Mouse (Mus musculus): Measurements from ENCODE around the gene Fgfr2. TPM values are rescaled to one million over a fixed set of nuclear protein-coding genes. Genes with fewer than 3 reads are reported as not detected.

Gene Fgfr2
- polyA plus RNA-seq, 1 experiment from 2014 or later: 93.4 TPM

DNA sequence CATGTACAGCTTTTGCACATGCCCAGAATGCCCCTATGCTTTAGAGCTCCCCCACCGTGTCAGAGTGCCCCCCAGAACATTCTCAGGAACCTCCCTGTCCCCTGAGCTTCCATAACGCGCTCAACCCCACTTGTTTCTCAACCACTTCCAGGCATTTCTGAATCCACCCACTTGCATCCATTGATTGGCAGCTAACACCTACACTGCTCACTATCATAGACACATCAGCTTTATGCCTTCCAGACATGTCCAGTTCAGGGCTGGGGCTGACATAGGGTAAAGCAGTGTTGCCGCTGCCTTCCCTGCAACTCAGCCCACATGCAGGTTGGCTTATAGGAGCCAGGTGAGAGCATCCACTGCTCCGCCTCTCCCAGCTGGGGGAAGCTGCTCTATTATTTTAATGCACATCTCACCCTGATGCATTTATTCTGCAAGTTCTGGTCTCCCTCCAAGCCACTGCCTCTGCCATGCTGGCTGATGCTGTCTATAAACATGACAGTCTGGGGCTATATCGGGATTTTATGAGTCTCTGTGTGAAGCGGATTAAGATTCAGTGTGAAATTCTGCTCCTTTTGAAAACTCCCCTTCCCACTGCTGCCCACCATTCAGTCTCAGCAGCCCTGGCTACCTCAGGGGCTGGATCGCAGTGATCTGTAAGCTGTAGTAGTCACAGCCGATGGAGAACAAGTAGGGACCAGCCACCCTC lies 914.1 kb downstream of the Fgfr2 start:
- no peak overlapping the region for H3K9ac ChIP-seq (ENCODE audit: low read length)
- H3K4me1 ChIP-seq (ENCODE audit: control insufficient read depth, insufficient read depth, low read length): peaks cover under 1% of the 10 kb centered on the region; the same call in 1 of the 2 replicates
- no peak overlapping the region for H3K4me2 ChIP-seq (ENCODE audit: low read depth, low read length)
- H3K27ac ChIP-seq (ENCODE audit: low read length): no peak overlapping the region
- 79% methylated on average over 9 of the region's 9 CpGs for WGBS
- H3K4me3 ChIP-seq (replicated peaks; ENCODE audit: low read length): no peak overlapping the region
- H3K36me3 ChIP-seq (ENCODE audit: control insufficient read depth, insufficient read depth, low read length): no peaks in the 10 kb centered on the region
- ATAC-seq (ENCODE audit: insufficient read depth, low FRiP score): no peak
- no peaks in the 10 kb centered on the region for H3K9me3 ChIP-seq (replicated peaks; ENCODE audit: control insufficient read depth, low read length)
- no peaks in the 10 kb centered on the region for H3K27me3 ChIP-seq (ENCODE audit: control insufficient read depth, insufficient read depth, low read length)

DNA sequence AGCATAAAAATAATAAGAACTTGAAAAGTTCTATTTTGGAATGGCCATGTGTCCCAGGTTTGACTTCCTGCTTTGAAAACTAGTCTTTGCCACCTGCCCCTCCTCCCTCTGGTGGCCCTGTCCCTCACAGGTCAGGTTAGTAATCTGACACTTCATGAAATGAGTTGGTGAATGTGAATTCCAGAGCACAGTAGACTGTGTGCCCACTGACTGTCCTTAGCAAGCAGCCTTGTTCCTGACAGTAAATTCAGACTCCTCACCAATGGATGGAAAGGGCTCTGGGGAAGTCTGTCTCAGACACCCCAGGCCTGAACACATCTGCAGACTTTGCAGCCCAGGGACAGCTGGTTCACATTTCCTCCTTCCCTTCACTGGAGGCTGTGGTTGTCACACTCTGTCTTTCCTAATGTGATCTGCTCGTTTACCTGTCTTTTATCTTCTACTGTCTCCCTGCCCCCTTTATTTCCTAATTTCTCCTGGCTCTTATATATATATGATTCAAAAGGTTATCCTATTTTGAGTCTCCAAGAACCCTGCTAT lies 919.0 kb downstream of the Fgfr2 start:
- no peak for ATAC-seq (ENCODE audit: insufficient read depth, low FRiP score)
- 10% methylated on average over 1 of the region's 1 CpGs for WGBS
- Histone ChIP-seq H3K4me3 (replicated peaks; ENCODE audit: low read length) (no peak overlapping the region), H3K27me3 (ENCODE audit: control insufficient read depth, insufficient read depth, low read length) (no peaks in the 10 kb centered on the region), H3K36me3 (ENCODE audit: control insufficient read depth, insufficient read depth, low read length) (no peaks in the 10 kb centered on the region), H3K9me3 (replicated peaks; ENCODE audit: control insufficient read depth, low read length) (no peaks in the 10 kb centered on the region), H3K27ac (ENCODE audit: low read length) (no peak overlapping the region), H3K9ac (ENCODE audit: low read length) (no peak overlapping the region), H3K4me2 (ENCODE audit: low read depth, low read length) (no peak overlapping the region), H3K4me1 (ENCODE audit: control insufficient read depth, insufficient read depth, low read length) (peaks cover 3% of the 10 kb centered on the region; the same call in 1 of the 2 replicates)

DNA sequence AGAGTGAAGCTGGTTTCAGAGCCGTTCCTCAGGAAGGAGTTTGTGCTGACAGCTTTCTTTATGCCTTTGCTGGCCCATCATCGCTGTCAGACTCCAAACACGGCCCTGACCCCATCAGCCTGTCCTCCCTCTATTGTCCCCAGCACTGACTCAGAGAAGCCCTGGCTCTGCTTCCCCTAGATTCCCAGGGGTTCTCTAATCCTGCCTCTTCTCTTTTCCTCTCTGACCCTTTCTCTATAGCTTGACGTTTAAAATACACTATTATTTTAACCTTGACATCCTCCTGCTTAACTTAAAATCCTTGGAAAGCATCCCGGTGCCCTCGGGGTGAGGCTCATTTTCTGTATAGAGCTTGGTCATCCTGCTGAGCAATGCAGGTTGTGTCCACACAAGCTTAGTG lies 923.5 kb downstream of the Fgfr2 start:
- no peak for ATAC-seq (ENCODE audit: insufficient read depth, low FRiP score)
- Histone ChIP-seq H3K4me2 (ENCODE audit: low read depth, low read length) (no peak overlapping the region), H3K27ac (ENCODE audit: low read length) (no peak overlapping the region), H3K9me3 (replicated peaks; ENCODE audit: control insufficient read depth, low read length) (no peaks in the 10 kb centered on the region), H3K36me3 (ENCODE audit: control insufficient read depth, insufficient read depth, low read length) (no peaks in the 10 kb centered on the region), H3K4me1 (ENCODE audit: control insufficient read depth, insufficient read depth, low read length) (peaks cover 3% of the 10 kb centered on the region; the same call in 1 of the 2 replicates), H3K4me3 (replicated peaks; ENCODE audit: low read length) (no peak overlapping the region), H3K27me3 (ENCODE audit: control insufficient read depth, insufficient read depth, low read length) (no peaks in the 10 kb centered on the region), H3K9ac (ENCODE audit: low read length) (no peak overlapping the region)
- 30% methylated on average over 6 of the region's 6 CpGs for WGBS

DNA sequence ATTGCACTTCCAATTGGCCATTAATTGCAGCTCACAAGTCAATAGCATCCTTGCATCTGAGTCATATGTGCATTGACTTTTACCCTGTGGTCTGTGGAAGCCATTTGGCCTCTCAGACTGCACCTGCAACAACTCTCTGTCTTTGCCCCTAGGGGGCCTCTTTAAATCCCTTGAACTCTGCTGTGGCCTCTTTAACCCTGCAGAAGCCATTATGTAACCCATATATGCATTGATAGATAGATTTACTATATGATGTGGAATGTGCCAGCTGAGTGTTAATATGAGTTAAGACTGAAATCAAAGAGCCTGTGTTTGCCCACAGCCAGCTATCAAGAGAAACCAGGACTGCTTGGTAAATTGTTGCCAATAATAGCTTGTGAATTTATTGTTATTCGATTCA lies 924.3 kb downstream of the Fgfr2 start:
- Histone ChIP-seq H3K27me3 (ENCODE audit: control insufficient read depth, insufficient read depth, low read length) (no peaks in the 10 kb centered on the region), H3K36me3 (ENCODE audit: control insufficient read depth, insufficient read depth, low read length) (no peaks in the 10 kb centered on the region), H3K27ac (ENCODE audit: low read length) (no peak overlapping the region), H3K4me1 (ENCODE audit: control insufficient read depth, insufficient read depth, low read length) (no peaks in the 10 kb centered on the region), H3K9me3 (replicated peaks; ENCODE audit: control insufficient read depth, low read length) (no peaks in the 10 kb centered on the region), H3K4me2 (ENCODE audit: low read depth, low read length) (no peak overlapping the region), H3K9ac (ENCODE audit: low read length) (no peak overlapping the region), H3K4me3 (replicated peaks; ENCODE audit: low read length) (no peak overlapping the region)
- WGBS: 94% methylated on average over 1 of the region's 1 CpGs
- ATAC-seq (ENCODE audit: insufficient read depth, low FRiP score): no peak

DNA sequence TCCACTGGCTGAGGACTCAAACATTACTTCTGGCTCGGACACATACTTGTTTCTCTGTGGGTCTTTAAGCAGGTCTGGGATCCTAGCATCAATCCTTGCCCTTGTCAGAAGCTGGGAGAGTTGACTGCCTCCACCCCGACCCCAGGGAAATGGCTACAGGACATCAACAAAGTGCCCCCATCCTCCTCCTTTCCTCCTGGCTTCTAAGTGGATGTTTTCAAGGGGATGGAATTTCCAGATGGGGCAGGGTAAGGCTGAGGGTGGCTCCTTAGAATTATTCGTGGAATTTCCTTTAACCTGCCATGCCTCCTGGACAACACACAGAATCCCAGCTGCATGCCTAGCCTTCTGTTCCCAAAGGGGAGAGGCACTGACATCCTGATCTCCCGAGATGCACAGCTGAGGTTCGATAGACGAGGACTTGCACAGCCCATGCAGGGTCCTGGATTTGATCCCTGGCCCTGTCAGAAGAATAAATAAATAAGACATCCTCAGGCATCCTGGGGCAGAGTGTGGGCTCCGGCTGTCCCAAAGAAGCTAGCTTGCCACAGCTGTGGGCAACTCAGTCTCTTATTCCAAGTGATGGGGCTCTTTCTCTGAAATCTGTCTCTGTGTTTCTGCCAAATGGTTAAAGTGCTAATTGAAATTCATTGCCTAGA lies 925.2 kb downstream of the Fgfr2 start:
- H3K4me3 ChIP-seq (replicated peaks; ENCODE audit: low read length): no peak overlapping the region
- H3K9me3 ChIP-seq (replicated peaks; ENCODE audit: control insufficient read depth, low read length): no peaks in the 10 kb centered on the region
- H3K9ac ChIP-seq (ENCODE audit: low read length): no peak overlapping the region
- H3K4me2 ChIP-seq (ENCODE audit: low read depth, low read length): no peak overlapping the region
- no peaks in the 10 kb centered on the region for H3K27me3 ChIP-seq (ENCODE audit: control insufficient read depth, insufficient read depth, low read length)
- H3K4me1 ChIP-seq (ENCODE audit: control insufficient read depth, insufficient read depth, low read length): no peaks in the 10 kb centered on the region
- ATAC-seq (ENCODE audit: insufficient read depth, low FRiP score): no peak
- 31% methylated on average over 7 of the region's 7 CpGs for WGBS
- no peaks in the 10 kb centered on the region for H3K36me3 ChIP-seq (ENCODE audit: control insufficient read depth, insufficient read depth, low read length)
- H3K27ac ChIP-seq (ENCODE audit: low read length): no peak overlapping the region

DNA sequence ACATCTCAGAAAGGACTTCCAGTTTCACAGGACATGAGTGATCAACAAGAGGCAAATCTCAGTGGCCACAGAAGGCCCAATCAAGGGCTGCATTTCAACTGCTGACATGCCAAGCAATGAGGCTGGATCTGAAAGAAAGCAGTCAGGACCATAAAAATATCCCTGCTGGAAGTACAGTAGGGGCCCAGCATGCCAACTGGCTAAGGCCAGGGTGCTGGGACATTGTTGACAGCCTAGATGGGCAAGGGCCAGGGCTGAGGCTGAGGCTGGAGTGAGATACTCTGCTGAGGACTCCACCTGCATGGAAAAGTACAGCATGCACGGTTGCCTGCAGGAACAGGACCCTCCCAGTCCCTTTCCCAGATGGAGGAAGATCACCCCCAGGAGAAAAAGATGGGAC lies 926.6 kb downstream of the Fgfr2 start:
- ATAC-seq (ENCODE audit: insufficient read depth, low FRiP score): no peak
- H3K27me3 ChIP-seq (ENCODE audit: control insufficient read depth, insufficient read depth, low read length): no peaks in the 10 kb centered on the region
- no peaks in the 10 kb centered on the region for H3K9me3 ChIP-seq (replicated peaks; ENCODE audit: control insufficient read depth, low read length)
- no peaks in the 10 kb centered on the region for H3K4me1 ChIP-seq (ENCODE audit: control insufficient read depth, insufficient read depth, low read length)
- H3K36me3 ChIP-seq (ENCODE audit: control insufficient read depth, insufficient read depth, low read length): no peaks in the 10 kb centered on the region
- WGBS: 77% methylated on average over 1 of the region's 1 CpGs
- H3K9ac ChIP-seq (ENCODE audit: low read length): no peak overlapping the region
- H3K4me3 ChIP-seq (replicated peaks; ENCODE audit: low read length): no peak overlapping the region
- no peak overlapping the region for H3K27ac ChIP-seq (ENCODE audit: low read length)
- H3K4me2 ChIP-seq (ENCODE audit: low read depth, low read length): no peak overlapping the region

DNA sequence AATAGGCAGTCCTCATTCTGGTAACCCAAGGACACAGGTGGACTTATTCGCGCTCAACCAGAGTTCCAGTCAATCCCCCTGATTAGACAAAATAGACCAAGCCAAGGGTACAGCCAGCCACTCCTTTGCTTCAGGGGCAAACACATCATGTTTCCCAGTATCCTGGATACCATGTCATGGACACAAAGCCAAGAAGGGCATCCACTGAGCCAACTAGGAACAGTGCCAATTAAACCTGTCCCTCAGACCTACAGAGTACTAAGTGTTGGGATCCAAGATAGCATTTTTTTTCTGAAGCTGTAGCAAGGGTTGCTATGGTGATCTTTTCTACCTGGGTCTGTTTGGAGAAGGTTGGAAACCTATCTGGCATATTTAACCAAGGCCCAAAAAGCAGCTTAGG lies 929.5 kb downstream of the Fgfr2 start:
- no peaks in the 10 kb centered on the region; the same call in 1 of the 2 replicates for H3K4me1 ChIP-seq (ENCODE audit: control insufficient read depth, insufficient read depth, low read length)
- WGBS: 93% methylated on average over 2 of the region's 2 CpGs
- no peak overlapping the region for H3K4me3 ChIP-seq (replicated peaks; ENCODE audit: low read length)
- H3K9me3 ChIP-seq (replicated peaks; ENCODE audit: control insufficient read depth, low read length): no peaks in the 10 kb centered on the region
- no peak overlapping the region for H3K9ac ChIP-seq (ENCODE audit: low read length)
- no peak overlapping the region for H3K27ac ChIP-seq (ENCODE audit: low read length)
- no peaks in the 10 kb centered on the region for H3K27me3 ChIP-seq (ENCODE audit: control insufficient read depth, insufficient read depth, low read length)
- ATAC-seq (ENCODE audit: insufficient read depth, low FRiP score): no peak
- H3K4me2 ChIP-seq (ENCODE audit: low read depth, low read length): no peak overlapping the region
- no peaks in the 10 kb centered on the region for H3K36me3 ChIP-seq (ENCODE audit: control insufficient read depth, insufficient read depth, low read length)

DNA sequence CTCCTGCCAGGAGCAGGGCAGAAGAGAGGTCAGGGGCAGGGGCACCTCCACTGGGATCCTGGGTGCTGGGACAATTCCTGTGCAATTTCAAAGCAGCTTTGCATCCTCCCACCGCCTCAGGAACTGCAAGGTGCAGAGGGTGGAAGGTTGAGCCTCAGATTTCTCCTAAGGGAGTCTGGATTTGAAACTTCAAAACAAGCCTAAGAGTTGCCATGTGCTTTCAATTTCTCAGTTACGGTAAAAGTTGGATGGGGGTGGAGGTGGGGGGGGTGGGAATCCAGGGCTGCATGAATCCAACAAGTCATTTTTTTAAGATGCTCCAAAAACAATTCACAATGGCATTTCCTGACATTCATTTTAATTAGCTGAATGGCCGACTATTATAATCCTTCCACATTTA lies 935.7 kb downstream of the Fgfr2 start:
- no peak for ATAC-seq (ENCODE audit: insufficient read depth, low FRiP score)
- WGBS: 56% methylated on average over 3 of the region's 3 CpGs

DNA sequence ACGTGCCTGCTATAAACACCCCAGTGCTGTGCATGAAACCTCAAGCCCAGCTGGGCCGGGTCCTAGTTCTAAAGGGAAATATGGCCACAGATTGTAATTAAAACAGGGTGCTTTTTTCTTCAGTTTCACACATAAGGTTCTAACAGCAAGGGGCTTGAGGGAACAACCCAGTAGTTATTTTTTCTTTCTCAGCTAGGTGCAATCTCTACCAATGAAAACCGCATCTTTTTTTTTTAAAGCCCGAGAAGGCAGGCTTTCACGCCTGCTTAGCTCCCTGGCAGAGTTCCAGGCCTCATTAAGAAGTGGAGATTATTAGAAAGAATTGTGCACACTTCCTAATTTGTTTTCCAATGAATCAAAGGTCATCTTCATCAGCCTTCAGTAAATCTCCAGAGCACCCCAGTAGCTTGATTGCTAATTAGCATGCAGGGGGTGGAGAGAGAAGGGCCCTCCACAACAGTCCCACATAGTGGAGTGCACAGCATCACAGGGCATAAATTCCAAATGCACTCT lies 939.2 kb downstream of the Fgfr2 start:
- Histone ChIP-seq H3K27ac (ENCODE audit: low read length) (no peak overlapping the region), H3K9ac (ENCODE audit: low read length) (no peak overlapping the region), H3K4me2 (ENCODE audit: low read depth, low read length) (no peak overlapping the region), H3K4me3 (replicated peaks; ENCODE audit: low read length) (no peak overlapping the region), H3K27me3 (ENCODE audit: control insufficient read depth, insufficient read depth, low read length) (no peaks in the 10 kb centered on the region), H3K36me3 (ENCODE audit: control insufficient read depth, insufficient read depth, low read length) (no peaks in the 10 kb centered on the region), H3K4me1 (ENCODE audit: control insufficient read depth, insufficient read depth, low read length) (no peaks in the 10 kb centered on the region; the same call in 1 of the 2 replicates), H3K9me3 (replicated peaks; ENCODE audit: control insufficient read depth, low read length) (no peaks in the 10 kb centered on the region)
- WGBS: 67% methylated on average over 5 of the region's 5 CpGs
- ATAC-seq (ENCODE audit: insufficient read depth, low FRiP score): no peak

More for the DNA sequence above, 935.7 kb downstream of the Fgfr2 start:
- H3K27me3 ChIP-seq (ENCODE audit: control insufficient read depth, insufficient read depth, low read length): no peaks in the 10 kb centered on the region
- H3K4me3 ChIP-seq (replicated peaks; ENCODE audit: low read length): no peak overlapping the region
- no peaks in the 10 kb centered on the region for H3K9me3 ChIP-seq (replicated peaks; ENCODE audit: control insufficient read depth, low read length)
- H3K4me2 ChIP-seq (ENCODE audit: low read depth, low read length): no peak overlapping the region
- no peaks in the 10 kb centered on the region for H3K36me3 ChIP-seq (ENCODE audit: control insufficient read depth, insufficient read depth, low read length)
- H3K4me1 ChIP-seq (ENCODE audit: control insufficient read depth, insufficient read depth, low read length): no peaks in the 10 kb centered on the region; the same call in 1 of the 2 replicates
- no peak overlapping the region for H3K9ac ChIP-seq (ENCODE audit: low read length)
- H3K27ac ChIP-seq (ENCODE audit: low read length): no peak overlapping the region

All from stomach, embryonic 16.5 days (tissue).